Mouse (Mus musculus): ENCODE measurements around the gene Krcc1. TPM values are rescaled to one million over a fixed set of nuclear protein-coding genes. Genes with fewer than 3 reads are reported as not detected.

Krcc1 gene
- total and polyA plus RNA-seq, 3 experiments = 25.8 to 31.6 TPM; not detected in 1

DNA sequence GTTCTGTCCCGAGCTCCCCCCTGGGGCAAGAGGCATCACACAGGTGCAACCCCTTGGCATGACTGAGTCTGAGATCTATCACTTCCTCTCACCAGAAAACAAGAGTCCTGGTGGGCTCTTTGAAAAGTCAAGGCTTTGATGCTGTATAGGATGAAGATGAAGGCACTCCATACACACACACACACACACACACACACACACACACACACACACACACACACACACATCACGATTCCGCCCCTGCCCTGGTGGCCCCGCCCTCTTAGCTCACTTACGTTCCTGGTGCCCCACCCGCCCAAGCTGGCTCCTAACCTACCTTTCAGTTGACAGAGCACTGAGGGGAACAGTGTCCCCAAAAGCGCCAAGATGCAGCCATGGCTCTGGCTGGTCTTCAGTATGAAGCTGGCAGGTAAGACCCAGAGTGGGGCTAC lies 51.0 kb downstream of the Krcc1 start, which contains the start of gene Cd8b1:
Gene Cd8b1 (plus strand): TSS at position 298 of the 431 bp plus-strand sequence.
- H3K4me3 ChIP-seq (ENCODE audit: control insufficient read depth in 1 of 2, insufficient read depth in 1 of 2, low read depth in 2 of 2, low read length in 2 of 2) = no peak within 1 kb of the TSS
- no peaks in the 10 kb centered on the region for H3K36me3 ChIP-seq (ENCODE audit: control insufficient read depth in 1 of 2, insufficient read depth in 2 of 2, low read length in 2 of 2)
- no peaks in the 10 kb centered on the region for H3K9me3 ChIP-seq (replicated peaks; ENCODE audit: insufficient read depth, low read length)
- H3K79me2 ChIP-seq (ENCODE audit: control insufficient read depth, insufficient read depth, low read length, poor library complexity) = no peaks in the 10 kb centered on the region
- no peaks in the 10 kb centered on the region for H3K4me1 ChIP-seq (ENCODE audit: control insufficient read depth in 1 of 2, insufficient read depth in 2 of 2, low read length in 2 of 2)
- DNase-seq (ENCODE audit: low read depth, low spot score) = no peak
- H3K9ac ChIP-seq (ENCODE audit: control insufficient read depth, low read depth, low read length, poor library complexity, severe bottlenecking) = no peak within 1 kb of the TSS
- no peak within 1 kb of the TSS for H3K27ac ChIP-seq (ENCODE audit: control insufficient read depth, low read depth, low read length)
- peaks cover 1 to 3% of the 10 kb centered on the region in 2 experiments; a peak in 1 of 4 replicates for H3K27me3 ChIP-seq (ENCODE audit: control insufficient read depth in 1 of 2, insufficient read depth in 2 of 2, low read length in 2 of 2)
- no peak for TF ChIP-seq BHLHE40 (IDR thresholded peaks at IDR 0.05; ENCODE audit: borderline replicate concordance, low read depth, low read length)
- no peak for TF ChIP-seq MXI1 (IDR thresholded peaks at IDR 0.05; ENCODE audit: low read depth, low read length)
- no peak for TF ChIP-seq MAZ (IDR thresholded peaks at IDR 0.05; ENCODE audit: low read depth, low read length)
- no peak for TF ChIP-seq POLR2AphosphoS2 (IDR thresholded peaks at IDR 0.05; ENCODE audit: low read length)
- TF ChIP-seq TBP (IDR thresholded peaks at IDR 0.05; ENCODE audit: low read depth, low read length) = no peak
- no peak for TF ChIP-seq ZKSCAN1 (IDR thresholded peaks at IDR 0.05; ENCODE audit: low read depth, low read length)
- TF ChIP-seq E2F4 (IDR thresholded peaks at IDR 0.05; ENCODE audit: borderline replicate concordance, low read depth, low read length) = no peak
- no peak for TF ChIP-seq GABPA (IDR thresholded peaks at IDR 0.05; ENCODE audit: low read depth, low read length)
- no peak for TF ChIP-seq TCF12 (IDR thresholded peaks at IDR 0.05; ENCODE audit: low read depth, low read length)
- TF ChIP-seq USF1 (IDR thresholded peaks at IDR 0.05; ENCODE audit: low read depth, low read length) = no peak
- no peak for TF ChIP-seq SIN3A (IDR thresholded peaks at IDR 0.05; ENCODE audit: low read length)
- no peak for TF ChIP-seq KAT2A (conservative IDR thresholded peaks at IDR 0.05; ENCODE audit: low read depth, low read length)
- no peak for TF ChIP-seq CHD1 (IDR thresholded peaks at IDR 0.05; ENCODE audit: low read depth, low read length)
- no peak for TF ChIP-seq POLR2AphosphoS5 (IDR thresholded peaks at IDR 0.05; ENCODE audit: borderline replicate concordance, low read depth, low read length)
- no peak for TF ChIP-seq NRF1 (IDR thresholded peaks at IDR 0.05; ENCODE audit: insufficient read depth, low read depth, low read length, poor library complexity, severe bottlenecking)
- TF ChIP-seq JUND (IDR thresholded peaks at IDR 0.05; ENCODE audit: low read depth, low read length) = no peak
- no peak for TF ChIP-seq ZMIZ1 (IDR thresholded peaks at IDR 0.05; ENCODE audit: low read depth, low read length)
- no peak for TF ChIP-seq MAX (IDR thresholded peaks at IDR 0.05; ENCODE audit: low read length)
- TF ChIP-seq RAD21 (IDR thresholded peaks at IDR 0.05; ENCODE audit: low read depth, low read length) = no peak
- TF ChIP-seq NELFE (IDR thresholded peaks at IDR 0.05; ENCODE audit: low read depth, low read length) = no peak

DNA sequence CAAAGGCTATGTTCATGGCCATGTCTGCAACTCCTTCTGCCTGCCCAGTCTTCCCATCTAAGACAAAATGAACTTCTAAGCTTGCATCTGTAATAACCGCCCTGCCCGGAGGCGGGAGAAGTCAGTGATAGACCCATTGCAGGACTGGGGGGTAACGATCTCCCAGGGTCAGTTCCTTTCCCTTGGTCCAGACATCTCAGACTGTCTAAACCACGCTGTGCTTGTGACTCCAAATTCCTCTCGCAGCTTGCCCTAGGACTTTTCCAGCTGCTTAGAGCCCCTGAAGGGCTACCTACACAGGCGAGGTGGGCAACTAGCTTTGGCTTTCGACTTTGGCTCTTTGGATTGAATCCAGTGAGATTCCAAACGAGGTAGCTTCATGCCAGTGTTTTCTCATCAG lies 53.3 kb downstream of the Krcc1 start:
- H3K27me3 ChIP-seq (ENCODE audit: control insufficient read depth in 1 of 2, insufficient read depth in 2 of 2, low read length in 2 of 2) = peaks cover 1 to 3% of the 10 kb centered on the region in 2 experiments; a peak in 2 of 4 replicates
- no peak overlapping the region for H3K9ac ChIP-seq (ENCODE audit: control insufficient read depth, low read depth, low read length, poor library complexity, severe bottlenecking)
- DNase-seq (ENCODE audit: low read depth, low spot score) = no peak
- no peaks in the 10 kb centered on the region for H3K36me3 ChIP-seq (ENCODE audit: control insufficient read depth in 1 of 2, insufficient read depth in 2 of 2, low read length in 2 of 2)
- TF ChIP-seq POLR2A (IDR thresholded peaks at IDR 0.05; ENCODE audit: control insufficient read depth in 1 of 2, insufficient read depth in 1 of 2, low read depth in 1 of 2, low read length in 2 of 2, poor library complexity in 1 of 2) (no peak), MAFK (IDR thresholded peaks at IDR 0.05; ENCODE audit: borderline replicate concordance, low read depth, low read length) (no peak), MEF2A (IDR thresholded peaks at IDR 0.05; ENCODE audit: extremely low read depth, insufficient replicate concordance, low read depth, low read length, poor library complexity, severe bottlenecking) (no peak), CTCF (IDR thresholded peaks at IDR 0.05 in 2 of 3, conservative IDR thresholded peaks at IDR 0.05 in 1 of 3; ENCODE audit: control insufficient read depth in 1 of 3, insufficient read depth in 1 of 3, low read depth in 2 of 3, low read length in 3 of 3, poor library complexity in 1 of 3, severe bottlenecking in 1 of 3) (no peak), GATA1 (IDR thresholded peaks at IDR 0.05; ENCODE audit: low read depth, low read length) (no peak), ZC3H11A (IDR thresholded peaks at IDR 0.05; ENCODE audit: low read depth, low read length) (no peak), MAZ (IDR thresholded peaks at IDR 0.05; ENCODE audit: low read depth, low read length) (no peak), RAD21 (IDR thresholded peaks at IDR 0.05; ENCODE audit: low read depth, low read length) (no peak), TBP (IDR thresholded peaks at IDR 0.05; ENCODE audit: low read depth, low read length) (no peak), MAX (IDR thresholded peaks at IDR 0.05; ENCODE audit: low read length) (no peak), BHLHE40 (IDR thresholded peaks at IDR 0.05; ENCODE audit: borderline replicate concordance, low read depth, low read length) (no peak), JUND (IDR thresholded peaks at IDR 0.05; ENCODE audit: low read depth, low read length) (no peak), E2F4 (IDR thresholded peaks at IDR 0.05; ENCODE audit: borderline replicate concordance, low read depth, low read length) (no peak)
- no peak overlapping the region for H3K4me3 ChIP-seq (ENCODE audit: control insufficient read depth in 1 of 2, insufficient read depth in 1 of 2, low read depth in 2 of 2, low read length in 2 of 2)
- no peaks in the 10 kb centered on the region for H3K4me1 ChIP-seq (ENCODE audit: control insufficient read depth in 1 of 2, insufficient read depth in 2 of 2, low read length in 2 of 2)
- H3K79me2 ChIP-seq (ENCODE audit: control insufficient read depth, insufficient read depth, low read length, poor library complexity) = no peaks in the 10 kb centered on the region
- H3K9me3 ChIP-seq (replicated peaks; ENCODE audit: insufficient read depth, low read length) = no peaks in the 10 kb centered on the region
- H3K27ac ChIP-seq (ENCODE audit: control insufficient read depth, low read depth, low read length) = no peak overlapping the region
